Mouse (Mus musculus) CH12.LX (cell line): ENCODE measurements around the gene Ccdc194. TPM values are rescaled to one million over a fixed set of nuclear protein-coding genes. Genes with fewer than 3 reads are reported as not detected.

Source experiments
- DNase-seq: peaks from one replicate; pipeline ENCODE4 v3.0.0-alpha.2; 2013; ENCODE audit errors: extremely low read depth
- H3K27ac ChIP-seq: 2 replicates; pipeline ENCODE4 v1.5.1; 2012; ENCODE audit warnings: low read depth, mild to moderate bottlenecking, control low read depth, moderate library complexity; ENCODE audit not compliant: insufficient read depth
- H3K27me3 ChIP-seq: replicated peaks from 2 replicates; pipeline ENCODE3; 2012; ENCODE audit warnings: inconsistent platforms
- H3K36me3 ChIP-seq, 2 experiments: replicated peaks in 1 of 2; 2 replicates each; pipeline versions ENCODE3 to v1.6.1; 2012; ENCODE audit warnings: inconsistent platforms in 1 of 2, low read length in 1 of 2, mild to moderate bottlenecking in 1 of 2, mixed read lengths in 1 of 2, moderate library complexity in 1 of 2; ENCODE audit not compliant: control insufficient read depth in 1 of 2, insufficient read depth in 1 of 2
- H3K4me1 ChIP-seq, 2 experiments: 2 replicates each; pipeline ENCODE4 v1.6.1; 2012; ENCODE audit warnings: inconsistent platforms in 1 of 2, moderate library complexity in 1 of 2; ENCODE audit not compliant: insufficient read depth in 2 of 2, control insufficient read depth in 1 of 2
- H3K4me2 ChIP-seq: 2 replicates; pipeline ENCODE4 v1.6.1; 2012; ENCODE audit warnings: low read depth, mild to moderate bottlenecking, control low read depth; ENCODE audit not compliant: poor library complexity, insufficient read depth, severe bottlenecking
- H3K4me3 ChIP-seq, 3 experiments: fragments of 150-350 bp in 1 of 3; sonication (generic) in 1 of 3; replicated peaks in 1 of 3; 2 replicates each; pipeline versions ENCODE3 to v1.5.1; 2011 to 2012; ENCODE audit warnings: low read depth in 2 of 3, low read length in 2 of 3, mild to moderate bottlenecking in 2 of 3, moderate library complexity in 2 of 3, control low read depth in 1 of 3, improper control_type of control experiment in 1 of 3, inconsistent platforms in 1 of 3, mixed read lengths in 1 of 3; ENCODE audit not compliant: poor library complexity in 1 of 3
- H3K79me2 ChIP-seq: replicated peaks from 2 replicates; pipeline ENCODE4 v1.6.1; 2012; ENCODE audit warnings: mild to moderate bottlenecking, moderate library complexity; ENCODE audit not compliant: control insufficient read depth, poor library complexity, insufficient read depth, severe bottlenecking; ENCODE audit errors: extremely low read depth
- H3K9ac ChIP-seq: 2 replicates; pipeline ENCODE4 v1.6.1; 2012; ENCODE audit warnings: low read depth, mild to moderate bottlenecking, control low read depth, moderate library complexity; ENCODE audit not compliant: insufficient read depth
- H3K9me3 ChIP-seq: replicated peaks from 2 replicates; pipeline ENCODE3; 2012; ENCODE audit warnings: low read length, inconsistent platforms, mixed read lengths
- BHLHE40 ChIP-seq: IDR thresholded peaks from 2 replicates; pipeline ENCODE4 v1.6.1; 2011; ENCODE audit warnings: mild to moderate bottlenecking, low read depth, low read length, improper control_type of control experiment
- CHD1 ChIP-seq: IDR thresholded peaks from 2 replicates; pipeline ENCODE4 v1.6.1; 2012; ENCODE audit warnings: low read depth, low read length, improper control_type of control experiment, inconsistent platforms
- CHD2 ChIP-seq: IDR thresholded peaks from 2 replicates; pipeline ENCODE4 v1.6.1; 2011; ENCODE audit warnings: low read length, improper control_type of control experiment
- CTCF ChIP-seq, 2 experiments: IDR thresholded peaks in 1 of 2; conservative IDR thresholded peaks in 1 of 2; 2 replicates each; pipeline ENCODE4 v1.5.1; 2011 to 2012; ENCODE audit warnings: low read depth in 2 of 2, low read length in 2 of 2, improper control_type of control experiment in 1 of 2, inconsistent platforms in 1 of 2, mild to moderate bottlenecking in 1 of 2, moderate library complexity in 1 of 2
- E2F4 ChIP-seq: IDR thresholded peaks from 2 replicates; pipeline ENCODE4 v1.6.1; 2011; ENCODE audit warnings: low read depth, low read length, improper control_type of control experiment; ENCODE audit not compliant: insufficient replicate concordance
- ELF1 ChIP-seq: IDR thresholded peaks from 2 replicates; pipeline ENCODE4 v1.6.1; 2014; ENCODE audit warnings: low read depth, mild to moderate bottlenecking, inconsistent platforms, low read length, improper control_type of control experiment
- IRF4 ChIP-seq: IDR thresholded peaks from 2 replicates; pipeline ENCODE4 v1.6.1; 2014; ENCODE audit warnings: low read depth, mild to moderate bottlenecking, inconsistent platforms, low read length, improper control_type of control experiment
- JUN ChIP-seq: IDR thresholded peaks from 2 replicates; pipeline ENCODE4 v1.6.1; 2011; ENCODE audit warnings: low read depth, mild to moderate bottlenecking, low read length, improper control_type of control experiment, moderate library complexity; ENCODE audit not compliant: insufficient read depth
- JUND ChIP-seq: conservative IDR thresholded peaks from 2 replicates; pipeline ENCODE4 v1.6.1; 2011; ENCODE audit warnings: low read depth, low read length, improper control_type of control experiment
- MAFK ChIP-seq: IDR thresholded peaks from 2 replicates; pipeline ENCODE4 v1.6.1; 2011; ENCODE audit warnings: low read length, improper control_type of control experiment; ENCODE audit not compliant: insufficient replicate concordance
- MAX ChIP-seq: IDR thresholded peaks from 2 replicates; pipeline ENCODE4 v1.6.1; 2011; ENCODE audit warnings: low read length, improper control_type of control experiment
- MEF2A ChIP-seq: IDR thresholded peaks from 2 replicates; pipeline ENCODE4 v1.6.1; 2014; ENCODE audit warnings: low read depth, mild to moderate bottlenecking, inconsistent platforms, low read length, improper control_type of control experiment, borderline replicate concordance
- MXI1 ChIP-seq: IDR thresholded peaks from 2 replicates; pipeline ENCODE4 v1.6.1; 2011; ENCODE audit warnings: mild to moderate bottlenecking, low read depth, low read length, improper control_type of control experiment
- MYC ChIP-seq: IDR thresholded peaks from 2 replicates; pipeline ENCODE4 v1.6.1; 2011; ENCODE audit warnings: low read depth, mild to moderate bottlenecking, improper control_type of control experiment, low read length
- NELFE ChIP-seq: IDR thresholded peaks from 2 replicates; pipeline ENCODE4 v1.6.1; 2011; ENCODE audit warnings: low read depth, low read length, improper control_type of control experiment
- NRF1 ChIP-seq: IDR thresholded peaks from 2 replicates; pipeline ENCODE4 v1.6.1; 2014; ENCODE audit warnings: low read depth, mild to moderate bottlenecking, inconsistent platforms, low read length, improper control_type of control experiment, moderate library complexity
- PAX5 ChIP-seq: IDR thresholded peaks from 2 replicates; pipeline ENCODE4 v1.6.1; 2012; ENCODE audit warnings: low read length, inconsistent platforms, mixed read lengths
- POLR2A ChIP-seq: IDR thresholded peaks from 2 replicates; pipeline ENCODE4 v1.6.1; 2011; ENCODE audit warnings: low read depth, mild to moderate bottlenecking, improper control_type of control experiment, low read length
- POLR2AphosphoS2 ChIP-seq: IDR thresholded peaks from 2 replicates; pipeline ENCODE4 v1.6.1; 2011; ENCODE audit warnings: low read depth, low read length, improper control_type of control experiment
- RAD21 ChIP-seq: IDR thresholded peaks from 2 replicates; pipeline ENCODE4 v1.6.1; 2011; ENCODE audit warnings: low read depth, mild to moderate bottlenecking, low read length, improper control_type of control experiment, moderate library complexity
- RCOR1 ChIP-seq: conservative IDR thresholded peaks from 2 replicates; pipeline ENCODE4 v1.6.1; 2012; ENCODE audit warnings: low read depth, mild to moderate bottlenecking, inconsistent platforms, low read length, improper control_type of control experiment
- SIN3A ChIP-seq: IDR thresholded peaks from 2 replicates; pipeline ENCODE4 v1.6.1; 2012; ENCODE audit warnings: low read length, improper control_type of control experiment, inconsistent platforms
- TBP ChIP-seq: conservative IDR thresholded peaks from 2 replicates; pipeline ENCODE4 v1.6.1; 2011; ENCODE audit warnings: low read depth, low read length, improper control_type of control experiment
- TCF12 ChIP-seq: IDR thresholded peaks from 2 replicates; pipeline ENCODE4 v1.6.1; 2014; ENCODE audit warnings: low read depth, mild to moderate bottlenecking, inconsistent platforms, low read length, improper control_type of control experiment
- UBTF ChIP-seq: IDR thresholded peaks from 2 replicates; pipeline ENCODE4 v1.6.1; 2012; ENCODE audit warnings: low read depth, mild to moderate bottlenecking, inconsistent platforms, low read length, improper control_type of control experiment, moderate library complexity
- USF2 ChIP-seq: conservative IDR thresholded peaks from 2 replicates; pipeline ENCODE4 v1.6.1; 2011; ENCODE audit warnings: low read depth, low read length, improper control_type of control experiment
- ZC3H11A ChIP-seq: IDR thresholded peaks from 2 replicates; pipeline ENCODE4 v1.6.1; 2012; ENCODE audit warnings: low read depth, mild to moderate bottlenecking, inconsistent platforms, low read length, improper control_type of control experiment
- ZKSCAN1 ChIP-seq: IDR thresholded peaks from 2 replicates; pipeline ENCODE4 v1.6.1; 2012; ENCODE audit warnings: low read depth, inconsistent platforms, low read length, improper control_type of control experiment, borderline replicate concordance
- ZMIZ1 ChIP-seq: IDR thresholded peaks from 2 replicates; pipeline ENCODE4 v1.6.1; 2012; ENCODE audit warnings: low read depth, mild to moderate bottlenecking, inconsistent platforms, low read length, improper control_type of control experiment
- ZNF384 ChIP-seq: IDR thresholded peaks from 2 replicates; pipeline ENCODE4 v1.6.1; 2012; ENCODE audit warnings: low read depth, low read length, improper control_type of control experiment, inconsistent platforms
- dilution Hi-C: fragments of 300-500 bp; cut with MboI; formaldehyde crosslinking; loops from 2 replicates; pipeline ENCODE4 v1.14.3; 2020; ENCODE audit warnings: low sequenced_read_pairs; ENCODE audit not compliant: extremely low pct_unique_long_range_greater_than_20kb, extremely low pct_ligation_motif_present
- in situ Hi-C: fragments of 300-500 bp; cut with MboI; formaldehyde crosslinking; loops from 3 replicates; pipeline ENCODE4 v1.14.3; 2019; ENCODE audit warnings: low sequenced_read_pairs, low pct_ligation_motif_present, low pct_unique_long_range_greater_than_20kb, mixed read lengths
- polyA plus RNA-seq: library from polyadenylated mRNA; unstranded; fragments of >175 nt; gene quantifications from 2 replicates; pipeline ENCODE4 v1.2.1, GENCODE M21; 2012; ENCODE audit warnings: low read depth; ENCODE audit not compliant: insufficient read length
- total RNA-seq, 2 experiments: library from RNA; depleted of rRNA; stranded (reverse); fragments of 300-350 nt in 1 of 2; fragments of >200 nt in 1 of 2; gene quantifications; 2 replicates each; pipeline ENCODE4 v1.2.3; 2012 to 2014

Ccdc194 gene
- total and polyA plus RNA-seq, 3 experiments, result not detected

- H3K4me2 ChIP-seq, result peak overlapping the region; percentile 64
- 0 out of 2 replicates have a peak, but pooled peaks cover 6% of the 10 kb centered on the region for H3K79me2 ChIP-seq
- H3K27ac ChIP-seq, result peak overlapping the region; percentile 79
- peaks cover 8% of the 10 kb centered on the region in 2 experiments for H3K4me1 ChIP-seq
- H3K9me3 ChIP-seq, result no peaks in the 10 kb centered on the region
- no peak for DNase-seq
- dilution Hi-C loops, result no loop called here
- TF ChIP-seq CHD2 (no peak), MEF2A (no peak), SIN3A (no peak), ELF1 (0 out of 2 replicates have a peak, but pooled peaks have one; percentile 45), E2F4 (no peak), MAFK (no peak), BHLHE40 (peak; percentile 85), IRF4 (no peak), TCF12 (0 out of 2 replicates have a peak, but pooled peaks have one; percentile 13), MYC (no peak), JUND (no peak), MAX (no peak), CHD1 (no peak), NELFE (no peak), NRF1 (peak; percentile 23; the same call in 1 of the 2 replicates), PAX5 (no peak), USF2 (no peak), JUN (no peak), UBTF (peak; percentile 85; the same call in 1 of the 2 replicates), RAD21 (no peak), RCOR1 (no peak), POLR2AphosphoS2 (peak; percentile 87), ZNF384 (no peak), TBP (no peak), MXI1 (0 out of 2 replicates have a peak, but pooled peaks have one; percentile 52), POLR2A (no peak; the same call in 1 of the 2 replicates), CTCF (conservative IDR thresholded peaks at IDR 0.05 in 1 of 2, IDR thresholded peaks at IDR 0.05 in 1 of 2; ENCODE audit: low read depth in 2 of 2, low read length in 2 of 2) (peak in 1 of 2 experiments; percentile 10; a peak in 2 of 4 replicates), ZKSCAN1 (no peak), ZMIZ1 (peak; percentile 65), ZC3H11A (no peak)
- peak overlapping the region; percentile 30 for H3K9ac ChIP-seq
- peak overlapping the region in 2 of 3 experiments; percentile 57 to 68 for H3K4me3 ChIP-seq
- in situ Hi-C loops, result no loop called here
- H3K27me3 ChIP-seq, result no peaks in the 10 kb centered on the region
- H3K36me3 ChIP-seq, result peaks cover 42 to 58% of the 10 kb centered on the region in 2 experiments
These were observed 49.2 kb downstream of the Ccdc194 start for GRCm38 (mm10) chr8:71476099-71476940.
